Mouse (Mus musculus) kidney, adult 8-10 months (tissue): ENCODE measurements around the gene Hist2h2ab.
"Not testable (repeated sequence)": the region's sequence is repeated elsewhere in the genome, so short reads cannot be mapped to it uniquely, and the experiment has no call there.

Experiments used
- DNase-seq, 2 experiments: peaks; one replicate each; pipeline ENCODE4 v3.0.0; 2022

Hist2h2ab gene

DNA sequence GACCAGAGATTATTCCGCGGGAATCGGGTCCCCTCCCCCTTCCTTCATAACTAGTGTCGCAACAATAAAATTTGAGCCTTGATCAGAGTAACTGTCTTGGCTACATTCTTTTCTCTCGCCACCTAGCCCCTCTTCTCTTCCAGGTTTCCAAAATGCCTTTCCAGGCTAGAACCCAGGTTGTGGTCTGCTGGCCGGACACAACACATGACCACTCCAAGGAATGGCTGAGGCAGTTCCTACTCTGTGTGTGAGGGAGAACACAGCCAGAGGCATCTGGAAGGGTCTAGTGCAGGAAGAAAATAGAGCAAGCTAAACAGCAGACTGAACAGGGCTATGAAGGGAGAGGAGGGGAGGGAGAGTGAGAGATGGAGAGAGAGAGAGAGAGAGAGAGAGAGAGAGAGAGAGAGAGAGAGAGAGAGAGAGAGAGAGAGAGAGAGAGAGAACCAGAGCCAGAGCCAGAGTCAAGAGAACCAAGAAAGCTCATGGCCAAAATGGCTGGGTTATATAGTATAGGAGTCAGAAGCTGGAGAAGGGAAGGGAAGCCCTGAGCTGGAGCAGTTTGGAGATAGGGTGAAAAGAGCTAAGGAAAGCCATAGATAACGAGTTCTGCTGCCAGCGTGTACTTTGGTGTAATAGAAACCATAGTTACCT lies 20.9 kb upstream of the Hist2h2ab start:
- DNase-seq = not testable (repeated sequence)

- no peak for DNase-seq
Measured at GRCm38 (mm10) chr3:96199731-96200130, 19.9 kb upstream of the Hist2h2ab start.

GRCm38 (mm10) chr3:96207819-96208218 lies 11.8 kb upstream of the Hist2h2ab start:
- DNase-seq = no peak

- DNase-seq = no peak
Measured at GRCm38 (mm10) chr3:96209242-96209641, 10.4 kb upstream of the Hist2h2ab start.

GRCm38 (mm10) chr3:96219191-96219641 lies 449 bp upstream of the Hist2h2ab start:
- DNase-seq = peak in 1 of 2 experiments; percentile 37

GRCm38 (mm10) chr3:96220131-96220764 lies 583 bp downstream of the Hist2h2ab start:
- DNase-seq = not testable (repeated sequence)

DNA sequence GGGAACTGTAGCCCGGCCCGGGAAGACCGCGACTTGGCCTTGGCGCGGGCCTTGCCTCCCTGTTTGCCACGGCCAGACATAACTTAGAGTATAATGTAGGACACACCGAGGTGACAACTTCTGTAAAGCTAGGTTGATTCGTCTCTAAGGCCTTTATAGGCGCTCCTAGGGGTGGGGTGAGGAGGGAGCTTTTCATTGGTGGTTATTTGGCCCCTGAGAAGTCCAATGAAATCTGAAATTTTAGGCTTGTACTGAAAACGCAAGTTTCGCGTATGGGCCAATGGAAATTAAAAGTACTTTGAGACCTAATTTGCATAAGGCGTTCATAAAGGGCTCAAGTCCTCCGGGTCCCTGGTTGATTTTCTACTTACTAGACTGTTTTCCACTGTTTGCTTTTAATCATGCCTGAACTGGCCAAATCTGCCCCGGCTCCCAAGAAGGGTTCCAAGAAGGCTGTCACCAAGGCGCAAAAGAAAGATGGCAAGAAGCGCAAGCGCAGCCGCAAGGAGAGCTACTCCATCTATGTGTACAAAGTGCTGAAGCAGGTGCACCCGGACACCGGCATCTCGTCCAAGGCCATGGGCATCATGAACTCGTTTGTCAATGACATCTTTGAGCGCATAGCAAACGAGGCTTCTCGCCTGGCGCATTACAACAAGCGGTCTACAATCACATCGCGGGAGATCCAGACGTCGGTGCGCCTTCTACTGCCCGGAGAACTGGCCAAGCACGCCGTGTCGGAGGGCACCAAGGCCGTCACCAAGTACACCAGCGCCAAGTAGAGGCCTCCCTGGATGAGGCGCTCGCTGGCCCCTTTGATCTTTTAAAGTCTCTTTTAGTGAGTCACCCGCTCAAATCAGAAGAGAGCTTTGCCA lies 1.3 kb downstream of the Hist2h2ab start, which contains the start of the genes Hist2h2ac and Hist2h2be:
TSS of gene Hist2h2ac (minus strand) at position 116 of the 875 bp plus-strand sequence.
TSS of gene Hist2h2be (plus strand) at position 355 of the 875 bp plus-strand sequence.
- DNase-seq = peak; percentile 94 to 96

GRCm38 (mm10) chr3:96221640-96222038 lies 2.0 kb downstream of the Hist2h2ab start:
- no peak for DNase-seq

DNA sequence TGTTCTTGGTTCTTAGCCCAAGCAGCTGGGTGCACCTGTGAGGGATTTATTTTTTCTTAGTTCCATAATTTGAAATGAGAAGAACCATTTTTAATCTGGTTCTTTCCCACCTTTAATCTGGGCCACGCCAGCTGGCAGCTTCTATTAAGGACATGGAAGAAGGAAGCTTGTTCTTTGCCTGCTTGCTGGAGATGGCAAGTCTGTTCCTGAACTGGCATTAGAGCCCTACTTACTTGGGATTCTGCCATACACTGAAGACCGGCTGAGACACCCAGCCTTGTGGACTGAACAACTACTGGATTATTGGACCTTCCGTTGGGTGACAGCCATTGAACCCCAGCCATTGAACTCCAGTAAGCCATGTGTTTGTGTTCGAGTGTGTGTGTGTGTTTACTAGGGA lies 3.1 kb downstream of the Hist2h2ab start:
- no peak for DNase-seq

DNA sequence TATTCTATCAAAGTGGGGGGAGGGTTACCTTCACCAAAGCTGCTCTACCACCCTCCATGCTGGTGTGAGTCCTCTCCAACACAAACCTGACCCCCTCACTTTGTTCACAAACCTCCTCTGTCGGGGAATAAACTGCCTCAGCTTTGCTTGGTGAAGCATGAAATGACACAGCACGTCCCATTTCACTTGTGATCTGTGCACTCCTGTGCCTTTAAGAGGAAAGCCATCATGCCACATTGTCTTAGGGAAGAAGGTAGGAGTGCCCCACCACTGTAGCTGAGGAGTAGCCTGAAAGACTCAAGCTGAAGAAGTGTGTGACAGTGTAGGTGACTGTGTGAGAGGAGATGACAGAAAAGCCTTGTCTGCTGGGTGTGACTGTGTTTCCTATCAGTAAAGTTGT lies 5.8 kb downstream of the Hist2h2ab start:
- no peak for DNase-seq

- no peak for DNase-seq
Measured at GRCm38 (mm10) chr3:96226695-96227648, 7.3 kb downstream of the Hist2h2ab start.

- DNase-seq = no peak
Measured at GRCm38 (mm10) chr3:96228828-96229227, 9.2 kb downstream of the Hist2h2ab start.

GRCm38 (mm10) chr3:96230404-96230803 lies 10.7 kb downstream of the Hist2h2ab start:
- DNase-seq = no peak

DNA sequence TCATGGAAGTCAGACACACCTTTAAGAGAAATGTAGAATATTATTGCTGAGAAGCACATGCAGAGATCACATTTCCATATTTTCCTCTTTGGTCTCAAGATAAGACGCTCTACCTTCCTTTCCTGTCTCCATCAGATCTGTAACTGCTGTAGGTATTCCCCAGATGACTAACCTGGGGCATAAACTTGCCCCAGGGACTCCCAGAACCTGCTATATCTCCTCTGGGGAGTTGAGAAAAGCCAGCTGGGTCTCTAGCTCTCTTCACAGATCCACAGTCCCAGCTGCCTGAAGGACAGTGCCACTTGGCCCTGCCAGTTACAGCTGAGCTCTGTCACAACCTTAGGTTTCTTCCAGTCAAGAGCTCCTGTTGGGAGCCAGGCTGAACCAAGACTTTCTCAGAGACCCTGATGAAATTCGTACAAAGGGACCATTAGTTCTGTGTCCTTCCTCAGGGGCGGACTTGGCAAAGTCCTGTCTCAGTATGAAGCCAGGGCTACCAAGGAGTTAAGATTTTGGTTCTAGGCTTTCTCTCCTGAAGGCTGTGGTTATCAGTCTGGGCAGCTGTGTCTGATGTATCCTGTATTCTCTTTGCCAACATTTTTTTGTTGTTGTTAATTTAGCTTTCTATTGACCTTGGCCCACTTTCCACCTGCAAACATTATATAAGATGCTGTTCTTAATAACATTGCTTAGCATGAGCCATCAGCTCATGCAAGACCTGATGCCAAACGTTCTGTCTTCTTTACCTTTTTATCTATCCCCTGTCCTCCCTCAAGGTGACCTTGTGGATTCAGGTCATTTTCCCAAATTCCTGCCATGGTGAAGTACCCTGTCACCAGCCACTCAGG lies 11.5 kb downstream of the Hist2h2ab start:
- DNase-seq = no peak

DNA sequence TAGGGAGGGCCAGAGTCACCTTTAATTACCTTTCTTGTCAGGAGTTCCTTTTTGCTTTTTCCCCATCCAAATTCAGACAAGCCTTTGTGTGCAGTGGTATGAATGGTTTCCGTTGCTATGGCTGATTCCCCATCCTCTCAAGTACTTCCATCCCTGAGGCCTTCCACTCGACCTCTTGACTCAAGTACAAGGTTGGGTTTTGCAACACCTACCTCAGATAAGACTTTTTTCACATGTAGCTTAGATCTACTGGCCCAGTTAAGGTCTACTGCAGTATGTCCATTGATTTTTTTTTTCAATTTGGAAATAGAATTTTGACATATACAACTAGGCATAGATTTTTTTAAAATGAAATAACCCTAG lies 12.1 kb downstream of the Hist2h2ab start:
- no peak for DNase-seq

DNA sequence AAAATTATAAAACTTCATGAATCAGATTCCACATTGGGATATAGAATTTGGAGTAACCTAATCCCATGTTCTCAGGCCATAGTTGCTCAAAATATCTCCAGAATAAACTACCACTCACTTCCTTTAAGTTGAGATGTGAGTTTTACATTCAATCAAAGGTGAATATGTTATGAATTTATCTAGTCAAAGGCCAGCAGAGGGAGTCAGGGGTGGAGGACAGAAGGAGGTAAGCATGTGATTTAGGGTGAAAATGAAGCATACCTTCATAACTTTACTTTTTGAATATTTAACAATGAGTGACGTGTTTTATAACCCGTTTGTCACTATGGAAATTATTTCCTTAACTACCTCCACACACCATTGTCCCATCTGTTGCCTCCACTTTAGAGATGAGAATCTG lies 15.2 kb downstream of the Hist2h2ab start:
- DNase-seq = no peak

GRCm38 (mm10) chr3:96235836-96236235 lies 16.2 kb downstream of the Hist2h2ab start:
- DNase-seq = no peak

- DNase-seq = no peak
Measured at GRCm38 (mm10) chr3:96236834-96237334, 17.2 kb downstream of the Hist2h2ab start.

DNA sequence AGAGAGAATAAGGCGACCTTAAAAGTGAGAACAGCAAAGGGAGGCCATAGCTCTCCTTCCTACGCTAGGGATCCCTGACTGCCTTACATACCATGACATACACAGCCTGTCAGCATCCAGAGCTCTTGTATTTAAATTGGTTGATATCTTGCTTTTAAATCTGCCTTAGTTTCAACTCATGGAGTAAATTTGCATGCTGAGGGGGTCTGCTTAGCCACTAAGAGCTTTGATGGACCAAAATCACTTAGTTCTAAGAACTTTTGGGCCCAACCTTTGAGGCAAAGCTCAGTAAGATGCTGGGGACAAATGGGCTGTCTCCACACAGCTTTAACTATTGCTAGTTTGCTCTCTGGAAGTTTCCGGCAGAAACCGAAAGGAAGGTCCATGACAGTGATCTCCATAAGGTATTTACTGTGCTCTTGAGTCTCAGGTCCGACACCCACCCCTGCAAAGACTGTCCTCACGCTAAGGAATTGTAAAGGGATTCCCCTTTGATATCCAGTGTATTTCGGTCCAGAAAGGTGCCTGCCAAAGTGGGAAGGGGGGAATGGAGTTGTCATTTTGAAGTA lies 17.8 kb downstream of the Hist2h2ab start:
- DNase-seq = no peak

GRCm38 (mm10) chr3:96237904-96238511 lies 18.3 kb downstream of the Hist2h2ab start:
- no peak for DNase-seq
